Mouse (Mus musculus): ENCODE data around the gene Mesp1. TPM values are rescaled to one million over a fixed set of nuclear protein-coding genes. Genes with fewer than 3 reads are reported as not detected.

Gene Mesp1
- polyA plus RNA-seq, 1 experiment from 2014 or later = not detected

DNA sequence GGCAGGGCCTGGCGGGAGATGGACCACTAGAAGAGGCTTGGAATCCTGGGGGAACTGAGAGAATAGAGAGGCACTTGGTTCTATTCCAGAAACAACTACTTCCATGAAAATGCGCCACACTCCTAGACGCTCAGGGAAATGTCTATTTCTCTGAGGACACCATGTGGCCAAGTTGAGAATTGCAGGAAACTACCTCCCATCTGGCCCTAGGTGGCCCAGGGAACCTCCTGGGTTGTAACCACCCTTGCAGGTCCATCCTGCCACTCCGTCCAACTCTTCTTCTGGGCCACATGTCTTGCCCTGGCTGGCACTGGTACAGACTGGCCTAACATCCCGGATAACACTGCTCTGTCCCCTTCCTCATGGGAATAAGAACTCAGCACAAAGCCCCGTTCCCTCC lies 7.3 kb downstream of the Mesp1 start:
- Histone ChIP-seq H3K9me3 (replicated peaks) (no peaks in the 10 kb centered on the region), H3K4me1 (peaks cover 5% of the 10 kb centered on the region)
- ATAC-seq (replicated peaks; ENCODE audit: low FRiP score) = 0 out of 2 replicates have a peak, but pooled peaks have one; percentile 56

DNA sequence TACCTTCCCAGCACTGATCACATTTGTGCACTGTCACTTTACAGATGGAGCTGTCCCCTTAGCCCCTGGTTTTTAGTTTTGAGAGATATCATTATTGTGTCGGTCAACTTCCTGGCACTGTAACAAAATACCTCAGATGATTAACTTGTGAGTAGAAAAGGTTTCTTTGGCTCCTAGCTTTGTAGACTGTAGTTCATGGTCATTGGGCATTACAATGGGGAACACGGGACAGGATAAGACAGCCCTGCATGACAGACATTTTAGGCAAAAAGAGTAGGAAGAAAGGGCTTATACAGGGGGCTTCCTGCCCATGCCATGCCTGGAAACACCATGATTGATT lies 11.1 kb downstream of the Mesp1 start:
- no peak overlapping the region for H3K4me2 ChIP-seq
- H3K4me1 ChIP-seq = peaks cover 9% of the 10 kb centered on the region
- no peaks in the 10 kb centered on the region for H3K36me3 ChIP-seq
- WGBS = 82% methylated on average over 2 of the region's 2 CpGs
- H3K9me3 ChIP-seq (replicated peaks) = no peaks in the 10 kb centered on the region
- H3K27ac ChIP-seq = no peak overlapping the region
- no peak overlapping the region for H3K4me3 ChIP-seq (replicated peaks)
- ATAC-seq (replicated peaks; ENCODE audit: low FRiP score) = no peak
- H3K9ac ChIP-seq = no peak overlapping the region
- peaks cover 5% of the 10 kb centered on the region for H3K27me3 ChIP-seq

More for the DNA sequence above, 7.3 kb downstream of the Mesp1 start:
- H3K27me3 ChIP-seq = peaks cover 33% of the 10 kb centered on the region
- no peak overlapping the region for H3K27ac ChIP-seq
- H3K4me2 ChIP-seq = no peak overlapping the region
- 22% methylated on average over 6 of the region's 6 CpGs for WGBS
- no peaks in the 10 kb centered on the region for H3K36me3 ChIP-seq
- H3K4me3 ChIP-seq (replicated peaks) = no peak overlapping the region
- H3K9ac ChIP-seq = no peak overlapping the region

DNA sequence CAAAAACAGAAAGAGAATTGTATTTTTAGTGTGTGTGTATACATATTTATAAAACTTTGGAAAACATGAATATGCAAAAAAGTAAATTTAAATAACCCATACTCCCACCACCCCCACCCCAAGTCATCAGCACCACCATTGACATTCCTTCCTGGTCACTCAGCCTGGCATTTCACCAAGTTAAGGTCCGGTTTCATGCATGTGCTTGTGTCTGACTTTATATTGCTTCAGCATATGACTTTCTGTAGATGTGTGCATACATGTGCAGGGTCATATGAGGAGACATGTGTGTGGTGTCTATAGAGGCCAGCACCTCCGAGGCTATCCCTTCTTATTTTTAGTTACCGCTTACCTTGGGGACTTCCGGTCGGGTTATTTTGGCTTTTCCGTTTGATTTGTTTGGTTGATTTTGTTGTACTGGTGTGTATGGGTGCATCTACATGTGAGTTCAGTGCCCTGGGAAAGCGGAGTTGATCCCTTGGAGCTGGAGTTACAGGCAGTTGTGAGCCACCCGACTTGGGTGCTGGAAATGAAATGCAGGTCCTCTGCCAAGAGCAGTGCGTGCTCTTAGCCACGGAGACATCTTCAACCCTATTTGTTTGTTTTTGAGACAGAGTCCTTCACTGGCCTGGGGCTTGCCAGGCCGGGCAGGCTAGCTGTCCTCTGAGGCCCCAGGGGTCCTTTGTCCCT lies 11.6 kb downstream of the Mesp1 start:
- WGBS = 78% methylated on average over 11 of the region's 11 CpGs
- Histone ChIP-seq H3K36me3 (no peaks in the 10 kb centered on the region), H3K9ac (no peak overlapping the region), H3K9me3 (replicated peaks) (no peaks in the 10 kb centered on the region), H3K4me1 (peaks cover 9% of the 10 kb centered on the region), H3K27ac (no peak overlapping the region), H3K4me2 (no peak overlapping the region), H3K27me3 (no peaks in the 10 kb centered on the region), H3K4me3 (replicated peaks) (no peak overlapping the region)
- ATAC-seq (replicated peaks; ENCODE audit: low FRiP score) = no peak

DNA sequence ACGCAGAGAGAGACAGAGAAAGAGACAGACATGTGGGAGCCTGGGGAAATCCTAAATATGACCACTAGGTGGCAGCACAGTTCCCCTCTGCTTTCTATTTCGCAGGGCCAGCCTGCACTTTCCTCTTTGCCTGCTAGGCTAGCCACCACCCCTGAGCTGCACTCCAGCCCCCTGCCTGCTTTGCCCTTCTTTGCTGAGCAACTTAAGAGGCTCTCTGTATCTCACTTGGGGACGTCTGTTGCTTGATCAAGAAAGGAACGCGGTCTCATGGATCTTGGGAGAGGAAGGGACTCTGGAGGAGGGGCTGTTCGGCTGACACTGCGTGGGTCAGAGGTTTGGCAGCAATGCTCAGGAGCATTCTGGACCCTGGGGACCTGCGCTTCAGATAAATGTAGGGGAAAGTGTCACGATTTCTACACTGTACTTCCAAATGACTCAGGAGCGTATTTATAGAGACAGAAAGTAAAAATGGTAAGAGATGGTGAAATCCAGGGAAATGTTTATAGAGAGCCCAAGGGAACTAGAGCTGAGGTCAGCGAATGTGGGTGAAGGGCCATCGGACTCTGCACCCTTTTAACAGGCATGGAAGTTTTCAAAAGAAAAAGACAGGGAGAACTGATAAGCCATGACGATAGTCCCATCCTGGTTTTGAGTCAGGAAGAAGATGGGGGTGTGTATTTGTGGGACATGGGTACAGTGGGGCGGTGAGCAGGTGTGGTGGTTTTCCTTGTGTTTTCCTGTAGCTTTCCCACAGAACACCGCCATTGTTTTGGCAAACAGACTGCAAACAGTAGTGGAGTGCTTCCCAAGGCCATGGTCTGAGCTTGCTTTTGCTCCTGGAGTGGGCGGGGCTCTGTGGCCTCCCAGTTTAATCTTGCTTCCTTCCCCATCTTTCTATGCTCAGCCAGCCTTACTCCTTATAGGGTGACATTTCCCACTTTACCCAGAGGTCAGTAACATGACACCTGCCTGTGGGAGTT lies 12.7 kb downstream of the Mesp1 start:
- peak overlapping the region; percentile 40; the same call in 1 of the 2 replicates for H3K9ac ChIP-seq
- ATAC-seq (replicated peaks; ENCODE audit: low FRiP score) = peak; percentile 49; the same call in 1 of the 2 replicates
- 29% methylated on average over 16 of the region's 16 CpGs for WGBS
- no peaks in the 10 kb centered on the region for H3K27me3 ChIP-seq
- peak overlapping the region; percentile 33 for H3K4me3 ChIP-seq (replicated peaks)
- H3K4me1 ChIP-seq = peaks cover 9% of the 10 kb centered on the region
- no peaks in the 10 kb centered on the region for H3K9me3 ChIP-seq (replicated peaks)
- 0 out of 2 replicates have a peak overlapping the region, but pooled peaks have one; percentile 23 for H3K27ac ChIP-seq
- H3K4me2 ChIP-seq = peak overlapping the region; percentile 62
- H3K36me3 ChIP-seq = no peaks in the 10 kb centered on the region

DNA sequence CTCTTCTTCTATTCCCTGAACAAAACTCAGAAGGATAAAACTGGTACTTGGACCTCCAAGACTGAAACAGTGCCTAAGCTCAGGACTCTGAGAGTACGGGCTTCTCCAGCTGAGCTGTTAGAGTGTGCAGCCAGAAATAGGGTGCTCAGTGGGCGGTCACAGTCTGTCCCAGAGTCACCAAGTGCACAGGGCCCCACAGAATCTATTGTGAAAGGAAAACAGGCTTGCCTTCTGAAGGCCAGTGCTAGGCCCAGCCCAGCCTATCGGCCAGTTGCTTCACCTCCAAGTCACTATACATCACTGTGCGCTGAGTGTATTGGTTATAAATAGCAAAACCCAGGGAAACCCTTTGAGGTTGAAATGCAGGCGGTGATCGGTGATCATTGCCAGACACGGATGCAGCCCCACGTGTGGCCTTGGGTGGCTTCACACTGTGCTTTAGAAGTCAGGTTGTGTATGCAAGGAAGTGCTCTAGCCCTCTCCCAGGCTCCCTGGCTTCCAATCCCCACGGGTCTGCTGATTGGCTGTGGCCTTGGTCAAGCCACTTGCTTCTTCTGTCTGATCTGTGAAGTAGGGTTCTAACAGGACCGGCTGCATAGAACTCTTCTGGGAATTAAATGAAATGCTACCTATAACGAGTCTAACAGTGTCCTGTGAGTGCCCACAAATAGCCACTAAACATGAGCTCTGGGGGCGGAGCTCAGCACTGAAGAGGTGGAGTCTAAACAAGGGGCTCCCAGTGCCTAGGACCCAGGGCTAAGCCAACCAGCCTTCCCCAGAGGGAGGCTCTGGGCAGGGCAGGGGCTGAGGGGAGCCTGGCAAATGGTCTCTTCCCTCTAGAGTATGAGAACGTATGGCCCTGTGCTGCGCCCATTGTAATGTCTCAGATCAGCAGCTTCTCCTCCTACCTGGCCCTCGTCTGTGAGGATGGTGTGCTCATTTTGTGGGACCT lies 21.8 kb downstream of the Mesp1 start:
- no peaks in the 10 kb centered on the region for H3K4me1 ChIP-seq
- H3K27me3 ChIP-seq = no peaks in the 10 kb centered on the region; the same call in 1 of the 2 replicates
- H3K9me3 ChIP-seq (replicated peaks) = no peaks in the 10 kb centered on the region
- no peaks in the 10 kb centered on the region for H3K36me3 ChIP-seq
- no peak overlapping the region for H3K27ac ChIP-seq
- WGBS = 46% methylated on average over 15 of the region's 15 CpGs
- H3K4me3 ChIP-seq (replicated peaks) = no peak overlapping the region
- H3K4me2 ChIP-seq = no peak overlapping the region
- H3K9ac ChIP-seq = no peak overlapping the region
- no peak for ATAC-seq (replicated peaks; ENCODE audit: low FRiP score)

DNA sequence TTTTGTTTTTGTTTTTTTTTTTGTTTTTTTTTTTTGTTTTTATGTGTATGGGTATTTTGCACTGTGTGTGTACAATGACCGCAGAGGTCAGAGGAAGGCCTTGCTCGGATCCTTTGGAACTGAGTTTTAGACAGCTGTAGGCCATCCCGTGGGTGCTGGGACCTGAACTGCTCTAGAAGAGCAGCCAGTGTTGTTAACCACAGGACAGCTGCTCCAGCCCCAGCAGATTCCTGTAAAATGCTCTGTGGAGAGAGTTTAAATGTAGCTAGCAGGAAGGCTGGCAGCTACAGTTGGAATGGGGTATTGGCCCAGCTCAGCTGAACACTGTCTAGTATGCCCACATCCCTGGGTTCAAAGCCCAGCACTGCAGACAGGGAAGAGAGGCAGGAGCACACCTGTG lies 23.9 kb downstream of the Mesp1 start:
- no peak overlapping the region for H3K9ac ChIP-seq
- no peak for ATAC-seq (replicated peaks; ENCODE audit: low FRiP score)
- no peaks in the 10 kb centered on the region for H3K4me1 ChIP-seq
- H3K9me3 ChIP-seq (replicated peaks) = no peaks in the 10 kb centered on the region
- H3K27ac ChIP-seq = no peak overlapping the region
- H3K4me3 ChIP-seq (replicated peaks) = no peak overlapping the region
- WGBS = 80% methylated on average over 3 of the region's 3 CpGs
- no peaks in the 10 kb centered on the region for H3K36me3 ChIP-seq
- no peak overlapping the region for H3K4me2 ChIP-seq
- no peaks in the 10 kb centered on the region; the same call in 1 of the 2 replicates for H3K27me3 ChIP-seq

DNA sequence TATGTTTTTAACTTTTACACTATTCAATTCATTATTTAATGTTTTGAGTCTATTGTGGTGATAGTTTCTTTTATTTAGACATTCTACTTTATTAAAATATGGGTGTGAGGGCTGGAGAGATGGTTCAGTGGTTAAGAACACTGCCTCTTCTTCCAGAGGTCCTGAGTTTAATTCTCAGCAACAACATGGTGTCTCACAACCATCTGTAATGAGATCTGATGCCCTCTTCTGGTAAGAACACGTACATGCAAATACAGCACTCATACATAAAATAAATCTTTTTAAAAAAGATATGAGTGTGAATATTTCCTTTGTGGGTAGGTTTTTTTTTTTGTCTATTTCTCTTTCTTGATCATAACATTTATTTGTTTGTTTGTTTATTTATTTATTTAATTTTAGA lies 27.6 kb downstream of the Mesp1 start:
- Histone ChIP-seq H3K27ac (no peak overlapping the region), H3K4me1 (no peaks in the 10 kb centered on the region), H3K36me3 (no peaks in the 10 kb centered on the region), H3K9me3 (replicated peaks) (no peaks in the 10 kb centered on the region), H3K4me3 (replicated peaks) (no peak overlapping the region), H3K9ac (no peak overlapping the region), H3K27me3 (no peaks in the 10 kb centered on the region), H3K4me2 (no peak overlapping the region)
- no peak for ATAC-seq (replicated peaks; ENCODE audit: low FRiP score)
- 41% methylated on average over 1 of the region's 1 CpGs for WGBS

DNA sequence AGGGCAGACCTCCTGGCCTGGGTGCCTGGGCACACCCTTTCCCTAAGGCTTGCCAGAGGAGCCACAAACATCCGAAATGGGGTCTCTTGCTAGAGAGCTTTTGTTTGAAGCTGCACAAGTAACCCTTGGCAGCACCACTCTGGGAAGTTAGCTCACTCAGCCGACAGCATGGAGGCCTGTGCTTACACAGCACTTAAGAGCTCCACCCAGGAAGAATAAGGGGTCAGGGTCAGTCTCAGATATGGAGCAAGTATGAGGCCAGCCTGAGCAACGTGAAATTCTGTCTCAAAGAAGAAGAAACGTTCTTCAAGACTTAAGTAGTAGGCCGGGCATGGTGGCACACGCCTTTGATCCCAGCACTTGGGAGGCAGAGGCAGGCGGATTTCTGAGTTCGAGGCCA lies 31.5 kb downstream of the Mesp1 start:
- H3K36me3 ChIP-seq = no peaks in the 10 kb centered on the region
- 80% methylated on average over 8 of the region's 8 CpGs for WGBS

DNA sequence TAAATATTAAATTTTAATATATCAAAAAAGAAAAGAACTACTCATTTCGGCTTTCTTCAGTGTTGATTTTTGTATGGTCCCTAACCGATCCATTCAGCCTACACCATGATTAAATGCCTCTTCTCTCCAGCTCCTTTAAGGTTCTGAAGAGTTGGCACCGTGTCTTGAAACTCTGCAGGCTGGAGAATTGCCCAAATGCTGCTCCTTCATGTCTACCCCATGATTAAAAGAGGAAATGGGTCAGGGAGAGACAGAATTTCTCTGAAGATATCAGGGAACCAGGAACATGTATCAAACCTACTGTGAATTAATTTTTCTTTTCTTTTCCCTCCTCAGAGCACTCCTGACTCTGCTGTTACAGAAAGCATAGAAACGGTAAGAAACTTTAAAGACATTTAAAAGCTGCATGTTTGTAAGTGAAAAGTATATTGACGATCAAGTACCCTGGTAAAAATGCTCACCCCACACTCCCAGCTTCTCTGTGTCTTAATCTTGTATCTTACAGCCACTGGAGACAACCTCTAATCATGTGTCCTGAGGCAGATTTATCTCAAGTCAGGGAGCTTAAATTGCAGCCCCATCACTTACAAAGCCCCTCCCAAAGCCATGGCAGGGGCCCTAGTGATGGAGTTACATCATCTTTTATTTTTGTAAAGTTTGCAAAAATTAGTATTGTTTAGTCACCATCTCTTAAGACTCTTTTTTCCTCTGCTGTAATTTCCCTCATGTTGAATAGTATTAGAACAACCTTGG lies 32.3 kb downstream of the Mesp1 start:
- Histone ChIP-seq H3K36me3 (no peaks in the 10 kb centered on the region), H3K4me2 (no peak overlapping the region), H3K9ac (no peak overlapping the region), H3K9me3 (replicated peaks) (no peaks in the 10 kb centered on the region), H3K27ac (no peak overlapping the region), H3K27me3 (no peaks in the 10 kb centered on the region), H3K4me3 (replicated peaks) (no peak overlapping the region), H3K4me1 (no peaks in the 10 kb centered on the region)
- WGBS = 73% methylated on average over 5 of the region's 5 CpGs
- no peak for ATAC-seq (replicated peaks; ENCODE audit: low FRiP score)

More for the DNA sequence above, 31.5 kb downstream of the Mesp1 start:
- Histone ChIP-seq H3K27ac (no peak overlapping the region), H3K4me2 (no peak overlapping the region), H3K4me1 (no peaks in the 10 kb centered on the region), H3K4me3 (replicated peaks) (no peak overlapping the region), H3K9ac (no peak overlapping the region), H3K9me3 (replicated peaks) (no peaks in the 10 kb centered on the region), H3K27me3 (no peaks in the 10 kb centered on the region)
- no peak for ATAC-seq (replicated peaks; ENCODE audit: low FRiP score)

DNA sequence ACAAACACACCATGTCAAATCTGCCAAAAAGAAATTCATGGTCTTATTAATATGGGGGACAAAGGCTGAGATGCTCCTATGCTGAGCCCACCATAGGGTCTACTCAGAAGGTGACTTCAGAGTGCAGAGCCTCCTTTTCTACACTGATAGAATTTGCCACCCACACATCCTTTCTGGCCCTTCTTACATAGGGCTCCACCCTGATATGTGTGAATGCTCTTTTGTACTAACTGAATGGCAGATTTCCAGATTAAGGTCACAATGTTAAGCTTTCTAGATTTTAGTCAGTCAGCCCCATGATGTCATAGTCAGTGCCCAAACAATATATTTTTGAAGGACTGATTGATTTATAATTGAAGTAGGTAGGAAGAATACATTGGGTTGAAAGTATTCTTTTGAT lies 33.8 kb downstream of the Mesp1 start:
- ATAC-seq (replicated peaks; ENCODE audit: low FRiP score) = no peak
- no peaks in the 10 kb centered on the region for H3K9me3 ChIP-seq (replicated peaks)

DNA sequence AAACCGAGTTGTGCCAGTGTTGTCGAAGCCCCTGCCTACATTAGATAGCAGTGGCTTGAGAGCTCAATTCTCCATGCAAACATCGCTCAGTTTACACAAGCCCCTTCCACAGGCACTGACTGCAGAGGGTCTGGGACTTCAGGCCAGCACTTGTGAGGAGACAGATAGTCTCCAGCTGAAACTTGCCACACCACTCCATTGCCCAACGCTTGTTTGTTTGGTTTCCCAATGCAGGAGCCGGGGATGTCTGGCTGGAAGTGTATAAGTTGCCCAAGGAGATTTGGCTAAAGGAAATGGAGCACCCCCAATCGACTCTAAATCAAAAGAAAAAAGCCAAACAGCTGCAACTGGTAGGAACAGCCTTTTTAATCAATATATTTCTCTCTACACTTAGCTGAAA lies 35.4 kb downstream of the Mesp1 start:
- no peak overlapping the region for H3K4me3 ChIP-seq (replicated peaks)
- no peak overlapping the region for H3K27ac ChIP-seq
- H3K4me1 ChIP-seq = no peaks in the 10 kb centered on the region
- H3K36me3 ChIP-seq = no peaks in the 10 kb centered on the region
- H3K4me2 ChIP-seq = no peak overlapping the region
- H3K27me3 ChIP-seq = no peaks in the 10 kb centered on the region
- no peaks in the 10 kb centered on the region for H3K9me3 ChIP-seq (replicated peaks)
- no peak overlapping the region for H3K9ac ChIP-seq
- 70% methylated on average over 6 of the region's 6 CpGs for WGBS
- no peak for ATAC-seq (replicated peaks; ENCODE audit: low FRiP score)

More for the DNA sequence above, 33.8 kb downstream of the Mesp1 start:
- no peak overlapping the region for H3K27ac ChIP-seq
- no peaks in the 10 kb centered on the region for H3K36me3 ChIP-seq
- no peak overlapping the region for H3K9ac ChIP-seq
- H3K27me3 ChIP-seq = no peaks in the 10 kb centered on the region
- no peak overlapping the region for H3K4me2 ChIP-seq
- no peaks in the 10 kb centered on the region for H3K4me1 ChIP-seq
- no peak overlapping the region for H3K4me3 ChIP-seq (replicated peaks)
